Mouse (Mus musculus) olfactory bulb, adult 2 months (tissue): ENCODE measurements around the gene Nthl1.

ENCODE experiments used
- CTCF ChIP-seq: fragments of 200-500 bp; IDR thresholded peaks from 2 replicates; pipeline ENCODE4 v1.5.1; 2012; ENCODE audit warnings: low read depth, mild to moderate bottlenecking, low read length, moderate library complexity; ENCODE audit not compliant: insufficient read depth
- POLR2A ChIP-seq: fragments of 200-500 bp; IDR thresholded peaks from 2 replicates; pipeline ENCODE4 v1.6.1; 2012; ENCODE audit warnings: mild to moderate bottlenecking, low read depth, low read length, moderate library complexity; ENCODE audit not compliant: insufficient read depth

GRCm38 (mm10) chr17:24672141-24672540, 39.7 kb downstream of the Nthl1 start:
- TF ChIP-seq POLR2A (no peak), CTCF (no peak)
